Mouse (Mus musculus) heart, adult 2 months (tissue): Measurements from ENCODE around the gene Pin1rt1.

Source experiments
- CTCF ChIP-seq: fragments of 200-600 bp; IDR thresholded peaks from 2 replicates; pipeline ENCODE4 v1.8.1; 2022; ENCODE audit warnings: antibody characterized with exemption, mild to moderate bottlenecking, moderate library complexity
- POLR2A ChIP-seq: fragments of 200-500 bp; IDR thresholded peaks from 2 replicates; pipeline ENCODE4 v1.6.1; 2011; ENCODE audit warnings: mild to moderate bottlenecking, low read depth, low read length, control low read depth; ENCODE audit not compliant: insufficient read depth

DNA sequence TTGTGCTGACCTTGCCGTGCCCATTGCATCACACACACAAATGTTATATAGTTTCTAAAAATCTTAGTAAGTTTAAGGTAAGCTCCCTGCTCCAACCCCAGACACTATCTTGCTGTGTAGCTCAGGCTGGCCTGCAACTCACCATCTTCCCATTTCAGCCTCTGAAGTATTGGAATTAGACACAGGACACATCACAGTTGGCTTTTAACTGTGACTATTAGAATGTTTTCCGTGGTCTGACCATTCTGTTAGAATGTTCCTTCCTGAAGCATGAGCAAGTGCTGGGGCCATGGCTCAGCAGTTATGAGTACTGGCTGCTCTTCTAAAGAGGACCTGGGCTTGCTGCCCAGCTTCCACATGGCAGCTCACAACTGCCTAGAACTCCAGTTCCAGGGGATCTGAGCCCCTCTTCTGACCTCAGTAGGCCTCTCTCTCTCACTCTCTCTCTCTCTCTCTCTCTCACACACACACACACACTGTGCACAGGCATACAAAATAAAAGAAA lies 1.1 kb upstream of the Pin1rt1 start:
- TF ChIP-seq POLR2A (no peak), CTCF (no peak)
